Mouse (Mus musculus) heart, postnatal 10 days (tissue): ENCODE results near the gene Slc35f1. TPM values are rescaled to one million over a fixed set of nuclear protein-coding genes. Genes with fewer than 3 reads are reported as not detected.
"Not testable (repeated sequence)": the region's sequence is repeated elsewhere in the genome, so short reads cannot be mapped to it uniquely, and the experiment has no call there.

Source experiments
- DNase-seq, 2 experiments: peaks; one replicate each; pipeline ENCODE4 v3.0.0; 2021
- intact Hi-C: fragments of 180-260 bp; cut with DNase I; formaldehyde crosslinking; loops from one replicate; pipeline ENCODE4 v1.15.1; 2025
- total RNA-seq, 2 experiments: library from RNA; stranded (reverse); gene quantifications; 2 replicates each; pipeline ENCODE4 v1.2.3; 2021

Slc35f1 gene
- total RNA-seq, 2 experiments from 2014 or later, result 1.4 to 2.0 TPM

- intact Hi-C loops, result no loop called here
These were observed 89.7 kb downstream of the Slc35f1 start for GRCm38 (mm10) chr10:52779926-52780485.

GRCm38 (mm10) chr10:52787075-52787474 is 96.7 kb downstream of the Slc35f1 start:
- DNase-seq, result no peak
- intact Hi-C loops, result no loop called here

More at GRCm38 (mm10) chr10:52779926-52780485, 89.7 kb downstream of the Slc35f1 start:
- no peak for DNase-seq

- no peak for DNase-seq
- intact Hi-C loops, result no loop called here
These were observed 101.2 kb downstream of the Slc35f1 start for GRCm38 (mm10) chr10:52791560-52791959.

- intact Hi-C loops, result no loop called here
- no peak for DNase-seq
These were observed 107.1 kb downstream of the Slc35f1 start for GRCm38 (mm10) chr10:52797454-52797853.

GRCm38 (mm10) chr10:52807808-52808207 is 117.5 kb downstream of the Slc35f1 start:
- no peak for DNase-seq
- intact Hi-C loops, result no loop called here

- intact Hi-C loops, result no loop called here
- DNase-seq, result no peak
These were observed 122.5 kb downstream of the Slc35f1 start for GRCm38 (mm10) chr10:52812861-52813260.

GRCm38 (mm10) chr10:52814358-52814757 is 124.0 kb downstream of the Slc35f1 start:
- DNase-seq, result no peak
- intact Hi-C loops, result no loop called here

GRCm38 (mm10) chr10:52819661-52820060 is 129.3 kb downstream of the Slc35f1 start:
- DNase-seq, result no peak
- intact Hi-C loops, result no loop called here

- intact Hi-C loops, result no loop called here
These were observed 132.6 kb downstream of the Slc35f1 start for GRCm38 (mm10) chr10:52822909-52823308.

GRCm38 (mm10) chr10:52825746-52826145 is 135.4 kb downstream of the Slc35f1 start:
- no peak for DNase-seq

More at GRCm38 (mm10) chr10:52822909-52823308, 132.6 kb downstream of the Slc35f1 start:
- DNase-seq, result no peak

GRCm38 (mm10) chr10:52840819-52841218 is 150.5 kb downstream of the Slc35f1 start:
- intact Hi-C loops, result no loop called here
- DNase-seq, result no peak

More at GRCm38 (mm10) chr10:52825746-52826145, 135.4 kb downstream of the Slc35f1 start:
- intact Hi-C loops, result no loop called here

- intact Hi-C loops, result no loop called here
- DNase-seq, result no peak
These were observed 161.7 kb downstream of the Slc35f1 start for GRCm38 (mm10) chr10:52851994-52852393.

GRCm38 (mm10) chr10:52860851-52861250 is 170.5 kb downstream of the Slc35f1 start:
- no peak for DNase-seq
- intact Hi-C loops, result no loop called here

- intact Hi-C loops, result no loop called here
- DNase-seq, result no peak
These were observed 174.6 kb downstream of the Slc35f1 start for GRCm38 (mm10) chr10:52864936-52865335.

- intact Hi-C loops, result no loop called here
- DNase-seq, result no peak
These were observed 180.8 kb downstream of the Slc35f1 start for GRCm38 (mm10) chr10:52871110-52871509.

- no peak for DNase-seq
These were observed 183.8 kb downstream of the Slc35f1 start for GRCm38 (mm10) chr10:52874133-52874532.

GRCm38 (mm10) chr10:52874712-52875111 is 184.4 kb downstream of the Slc35f1 start:
- DNase-seq, result no peak
- intact Hi-C loops, result no loop called here

More at GRCm38 (mm10) chr10:52874133-52874532, 183.8 kb downstream of the Slc35f1 start:
- intact Hi-C loops, result no loop called here

GRCm38 (mm10) chr10:52877263-52878021 is 187.1 kb downstream of the Slc35f1 start:
- no peak for DNase-seq
- intact Hi-C loops, result no loop called here

GRCm38 (mm10) chr10:52878093-52878801 is 187.9 kb downstream of the Slc35f1 start:
- DNase-seq, result no peak
- intact Hi-C loops, result no loop called here

- DNase-seq, intact Hi-C loops: not testable (repeated sequence)
These were observed 206.4 kb downstream of the Slc35f1 start for GRCm38 (mm10) chr10:52896724-52897123.

- intact Hi-C loops, result no loop called here
- peak; percentile 13 to 14 for DNase-seq
These were observed 214.6 kb downstream of the Slc35f1 start for GRCm38 (mm10) chr10:52904914-52905313.
